Mouse (Mus musculus) liver, embryonic 12.5 days (tissue): ENCODE data around the gene Tspan9. TPM values are rescaled to one million over a fixed set of nuclear protein-coding genes. Genes with fewer than 3 reads are reported as not detected.

Source experiments
- ATAC-seq: fragments of 200-750 bp; cut with Nextera tagmentation; 2 replicates; pipeline ENCODE4 v1.8.0; 2017; ENCODE audit warnings: moderate number of reproducible peaks, mild to moderate bottlenecking, moderate library complexity
- H3K27ac ChIP-seq: fragments of 300-500 bp; sonication (generic); 2 replicates; pipeline ENCODE4 v1.5.1; 2016; ENCODE audit warnings: mild to moderate bottlenecking
- H3K27me3 ChIP-seq: fragments of 300-500 bp; sonication (generic); replicated peaks from 2 replicates; pipeline ENCODE4 v1.6.1; 2016; ENCODE audit warnings: mild to moderate bottlenecking, moderate library complexity
- H3K36me3 ChIP-seq: fragments of 300-500 bp; sonication (generic); 2 replicates; pipeline ENCODE4 v1.6.1; 2016; ENCODE audit warnings: mild to moderate bottlenecking, moderate library complexity
- H3K4me1 ChIP-seq: fragments of 300-500 bp; sonication (generic); 2 replicates; pipeline ENCODE4 v1.6.1; 2016
- H3K4me2 ChIP-seq: fragments of 300-500 bp; sonication (generic); 2 replicates; pipeline ENCODE4 v1.6.1; 2016; ENCODE audit warnings: mild to moderate bottlenecking, moderate library complexity
- H3K4me3 ChIP-seq: fragments of 300-500 bp; sonication (generic); 2 replicates; pipeline ENCODE4 v1.5.1; 2016; ENCODE audit warnings: mild to moderate bottlenecking, moderate library complexity
- H3K9ac ChIP-seq: fragments of 300-500 bp; sonication (generic); 2 replicates; pipeline ENCODE4 v1.6.1; 2016; ENCODE audit warnings: mild to moderate bottlenecking, moderate library complexity
- H3K9me3 ChIP-seq: fragments of 300-500 bp; sonication (generic); replicated peaks from 2 replicates; pipeline ENCODE4 v1.6.1; 2016; ENCODE audit warnings: mild to moderate bottlenecking, moderate library complexity
- WGBS: fragments of 180-500 bp; shearing (Covaris S2); methylation state at CpG from one replicate; pipeline ENCODE4 v1.1.7; 2016; ENCODE audit not compliant: insufficient replicate concordance; 5-methylcytosine and 5-hydroxymethylcytosine counted together
- polyA plus RNA-seq: library from polyadenylated mRNA; unstranded; fragments of >200 nt; fragmentation: Nextera tagmentation; extraction: Ambion mirVana; gene quantifications from 2 replicates; pipeline ENCODE4 v1.2.1, GENCODE M21; 2016

Gene Tspan9
- polyA plus RNA-seq, 1 experiment from 2014 or later: 26.4 TPM

DNA sequence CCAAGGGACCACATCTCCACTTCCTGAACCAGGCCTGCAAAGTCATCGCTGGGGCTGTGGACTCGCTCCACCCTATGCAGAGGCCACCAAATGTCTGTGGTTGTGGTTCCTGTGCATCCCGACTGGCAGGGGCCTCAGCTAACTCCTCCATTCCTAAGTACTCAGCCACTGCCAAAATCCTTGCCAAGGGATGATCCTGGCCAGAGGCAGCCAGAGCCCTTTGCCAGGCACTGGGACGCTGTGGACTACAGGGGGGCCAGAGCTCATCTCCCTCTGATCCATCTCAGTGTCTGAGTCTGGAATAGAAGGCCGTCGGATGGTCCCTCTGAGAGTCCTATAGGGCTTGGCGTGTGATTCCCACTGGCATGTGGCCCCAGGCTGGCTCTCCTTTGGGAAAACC lies 193.5 kb downstream of the Tspan9 start:
- Histone ChIP-seq H3K27me3 (no peaks in the 10 kb centered on the region), H3K4me3 (no peak overlapping the region), H3K4me1 (no peaks in the 10 kb centered on the region), H3K36me3 (no peaks in the 10 kb centered on the region), H3K9ac (no peak overlapping the region), H3K9me3 (no peaks in the 10 kb centered on the region), H3K4me2 (no peak overlapping the region), H3K27ac (no peak overlapping the region)
- 60% methylated on average over 7 of the region's 7 CpGs for WGBS
- no peak for ATAC-seq

GRCm38 (mm10) chr6:127948656-127949055 lies 194.7 kb downstream of the Tspan9 start:
- no peak overlapping the region for H3K27ac ChIP-seq
- no peak overlapping the region for H3K9ac ChIP-seq
- H3K9me3 ChIP-seq: no peaks in the 10 kb centered on the region
- H3K4me2 ChIP-seq: no peak overlapping the region
- no peaks in the 10 kb centered on the region for H3K36me3 ChIP-seq
- 65% methylated on average over 9 of the region's 9 CpGs for WGBS
- H3K4me1 ChIP-seq: no peaks in the 10 kb centered on the region
- no peak for ATAC-seq
- H3K27me3 ChIP-seq: no peaks in the 10 kb centered on the region
- H3K4me3 ChIP-seq: no peak overlapping the region

DNA sequence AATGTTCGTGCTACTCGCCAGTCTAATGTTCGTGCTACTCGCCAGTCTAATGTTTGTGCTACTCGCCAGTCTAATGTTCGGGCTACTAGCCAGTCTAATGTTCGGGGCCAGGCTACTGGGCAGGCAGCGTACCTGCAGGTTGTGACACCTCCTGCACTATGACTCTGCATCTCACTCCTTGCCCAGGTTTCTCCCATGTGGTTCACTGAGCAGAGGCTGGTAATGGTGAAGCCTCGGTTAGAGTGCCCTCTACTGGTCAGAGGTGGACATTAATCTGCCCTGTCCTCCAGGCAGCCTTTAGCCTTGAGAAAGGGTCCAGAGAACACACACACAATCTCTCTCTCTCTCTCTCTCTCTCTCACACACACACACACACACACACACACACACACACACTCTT lies 197.7 kb downstream of the Tspan9 start:
- H3K9ac ChIP-seq: no peak overlapping the region
- H3K27ac ChIP-seq: no peak overlapping the region
- H3K4me1 ChIP-seq: no peaks in the 10 kb centered on the region
- no peak overlapping the region for H3K4me3 ChIP-seq
- no peak overlapping the region for H3K4me2 ChIP-seq
- ATAC-seq: peak; percentile 15; the same call in 1 of the 2 replicates
- no peaks in the 10 kb centered on the region for H3K9me3 ChIP-seq
- 55% methylated on average over 9 of the region's 9 CpGs for WGBS
- no peaks in the 10 kb centered on the region for H3K27me3 ChIP-seq
- no peaks in the 10 kb centered on the region for H3K36me3 ChIP-seq

GRCm38 (mm10) chr6:127942421-127942820 lies 201.0 kb downstream of the Tspan9 start:
- Histone ChIP-seq H3K4me1 (no peaks in the 10 kb centered on the region), H3K27ac (no peak overlapping the region), H3K4me2 (no peak overlapping the region), H3K4me3 (no peak overlapping the region), H3K9ac (no peak overlapping the region), H3K27me3 (no peaks in the 10 kb centered on the region), H3K36me3 (no peaks in the 10 kb centered on the region), H3K9me3 (no peaks in the 10 kb centered on the region)
- no peak for ATAC-seq
- WGBS: 75% methylated on average over 8 of the region's 8 CpGs

GRCm38 (mm10) chr6:127935105-127935504 lies 208.3 kb downstream of the Tspan9 start:
- ATAC-seq: no peak
- H3K4me3 ChIP-seq: no peak overlapping the region
- H3K4me2 ChIP-seq: no peak overlapping the region
- no peak overlapping the region for H3K9ac ChIP-seq
- no peaks in the 10 kb centered on the region for H3K27me3 ChIP-seq
- WGBS: 38% methylated on average over 3 of the region's 3 CpGs
- H3K4me1 ChIP-seq: 0 out of 2 replicates have a peak, but pooled peaks cover 2% of the 10 kb centered on the region
- no peaks in the 10 kb centered on the region for H3K9me3 ChIP-seq
- no peak overlapping the region for H3K27ac ChIP-seq
- H3K36me3 ChIP-seq: no peaks in the 10 kb centered on the region

DNA sequence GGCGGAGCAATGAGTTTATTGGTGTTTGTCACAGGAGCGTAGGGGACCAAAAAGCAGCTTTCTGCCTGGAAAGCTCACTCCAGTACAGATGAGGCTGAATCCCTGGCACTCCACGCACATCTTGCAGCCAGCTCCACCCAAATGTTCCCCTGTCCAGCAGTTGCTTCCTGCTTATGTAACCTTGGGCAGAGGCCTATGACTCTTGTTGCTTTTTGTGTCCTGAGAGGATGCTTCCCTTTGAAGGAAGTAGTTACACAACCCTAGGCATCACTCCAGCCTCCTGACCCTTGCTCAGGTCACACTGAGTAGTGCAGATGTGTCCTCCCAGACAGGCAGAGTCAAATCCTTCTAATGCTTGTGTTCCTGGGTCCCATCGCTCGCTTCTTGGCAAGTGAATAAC lies 209.6 kb downstream of the Tspan9 start:
- Histone ChIP-seq H3K4me2 (no peak overlapping the region), H3K36me3 (no peaks in the 10 kb centered on the region), H3K9me3 (no peaks in the 10 kb centered on the region), H3K4me1 (0 out of 2 replicates have a peak, but pooled peaks cover 2% of the 10 kb centered on the region), H3K4me3 (no peak overlapping the region), H3K27ac (no peak overlapping the region), H3K9ac (no peak overlapping the region), H3K27me3 (no peaks in the 10 kb centered on the region)
- no peak for ATAC-seq
- 77% methylated on average over 5 of the region's 5 CpGs for WGBS

GRCm38 (mm10) chr6:127932697-127933096 lies 210.7 kb downstream of the Tspan9 start:
- Histone ChIP-seq H3K4me2 (no peak overlapping the region), H3K27ac (no peak overlapping the region), H3K36me3 (no peaks in the 10 kb centered on the region), H3K4me3 (no peak overlapping the region), H3K9me3 (no peaks in the 10 kb centered on the region), H3K27me3 (no peaks in the 10 kb centered on the region), H3K9ac (no peak overlapping the region), H3K4me1 (0 out of 2 replicates have a peak, but pooled peaks cover 2% of the 10 kb centered on the region)
- no peak for ATAC-seq
- WGBS: 55% methylated on average over 5 of the region's 5 CpGs

DNA sequence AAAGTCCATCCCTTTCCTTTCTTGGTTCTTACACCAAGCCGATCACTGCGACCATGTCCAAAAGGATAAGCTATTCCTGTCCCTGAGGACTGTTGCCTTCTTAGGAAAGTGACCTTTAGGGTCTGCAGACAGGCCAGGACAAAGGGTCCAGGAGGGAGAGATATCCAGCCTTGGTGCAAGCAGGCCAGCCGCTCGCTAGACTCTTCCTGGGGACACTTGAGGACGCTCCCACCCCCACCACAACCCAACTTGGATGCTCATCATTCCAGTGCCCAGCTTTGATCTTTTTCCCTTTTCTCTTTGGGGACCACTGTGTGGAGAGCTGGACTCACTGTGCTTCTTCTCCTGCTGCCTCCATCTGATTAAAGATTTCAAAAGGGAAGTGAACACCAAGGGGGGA lies 214.7 kb downstream of the Tspan9 start:
- no peaks in the 10 kb centered on the region for H3K9me3 ChIP-seq
- no peak for ATAC-seq
- 73% methylated on average over 5 of the region's 5 CpGs for WGBS
- H3K4me1 ChIP-seq: 0 out of 2 replicates have a peak, but pooled peaks cover 2% of the 10 kb centered on the region
- no peak overlapping the region for H3K4me3 ChIP-seq
- H3K4me2 ChIP-seq: no peak overlapping the region
- no peaks in the 10 kb centered on the region for H3K36me3 ChIP-seq
- no peak overlapping the region for H3K9ac ChIP-seq
- 0 out of 2 replicates have a peak, but pooled peaks cover 10% of the 10 kb centered on the region for H3K27me3 ChIP-seq
- H3K27ac ChIP-seq: no peak overlapping the region

- Histone ChIP-seq H3K4me1 (no peaks in the 10 kb centered on the region), H3K4me3 (no peak overlapping the region), H3K9me3 (no peaks in the 10 kb centered on the region), H3K27ac (no peak overlapping the region), H3K36me3 (no peaks in the 10 kb centered on the region), H3K4me2 (no peak overlapping the region), H3K9ac (no peak overlapping the region), H3K27me3 (0 out of 2 replicates have a peak, but pooled peaks cover 22% of the 10 kb centered on the region)
- WGBS: 62% methylated on average over 9 of the region's 9 CpGs
- ATAC-seq: no peak
Observed at GRCm38 (mm10) chr6:127925915-127926314, 217.5 kb downstream of the Tspan9 start.

DNA sequence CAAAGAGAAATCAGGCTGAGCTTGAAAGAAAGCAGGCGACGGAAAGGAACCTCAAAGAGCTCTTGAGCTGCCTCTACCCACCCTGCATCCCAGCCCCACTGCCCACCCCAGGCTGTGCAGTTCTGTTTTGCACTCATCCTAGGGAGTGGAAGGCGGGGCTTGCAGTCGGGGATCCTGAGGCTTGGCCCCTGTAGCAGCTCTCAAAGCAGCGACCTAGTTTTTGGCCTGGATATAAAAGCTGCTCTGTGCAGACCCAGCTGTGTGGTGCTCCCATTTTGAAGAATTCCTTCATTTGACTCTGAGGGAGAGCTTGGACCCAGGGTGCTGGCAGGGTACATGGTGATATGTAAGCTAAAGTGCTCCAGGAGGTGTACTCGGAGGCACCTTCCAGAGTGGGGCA lies 218.6 kb downstream of the Tspan9 start:
- Histone ChIP-seq H3K27me3 (0 out of 2 replicates have a peak, but pooled peaks cover 22% of the 10 kb centered on the region), H3K27ac (no peak overlapping the region), H3K36me3 (no peaks in the 10 kb centered on the region), H3K4me2 (no peak overlapping the region), H3K4me1 (no peaks in the 10 kb centered on the region), H3K9me3 (no peaks in the 10 kb centered on the region), H3K9ac (no peak overlapping the region), H3K4me3 (no peak overlapping the region)
- WGBS: 55% methylated on average over 6 of the region's 6 CpGs
- no peak for ATAC-seq

GRCm38 (mm10) chr6:127923296-127923695 lies 220.1 kb downstream of the Tspan9 start:
- Histone ChIP-seq H3K9me3 (no peaks in the 10 kb centered on the region), H3K4me2 (no peak overlapping the region), H3K27me3 (peaks cover 22% of the 10 kb centered on the region; the same call in 1 of the 2 replicates), H3K4me1 (no peaks in the 10 kb centered on the region), H3K4me3 (no peak overlapping the region), H3K27ac (no peak overlapping the region), H3K36me3 (no peaks in the 10 kb centered on the region), H3K9ac (no peak overlapping the region)
- WGBS: 62% methylated on average over 9 of the region's 9 CpGs
- no peak for ATAC-seq

DNA sequence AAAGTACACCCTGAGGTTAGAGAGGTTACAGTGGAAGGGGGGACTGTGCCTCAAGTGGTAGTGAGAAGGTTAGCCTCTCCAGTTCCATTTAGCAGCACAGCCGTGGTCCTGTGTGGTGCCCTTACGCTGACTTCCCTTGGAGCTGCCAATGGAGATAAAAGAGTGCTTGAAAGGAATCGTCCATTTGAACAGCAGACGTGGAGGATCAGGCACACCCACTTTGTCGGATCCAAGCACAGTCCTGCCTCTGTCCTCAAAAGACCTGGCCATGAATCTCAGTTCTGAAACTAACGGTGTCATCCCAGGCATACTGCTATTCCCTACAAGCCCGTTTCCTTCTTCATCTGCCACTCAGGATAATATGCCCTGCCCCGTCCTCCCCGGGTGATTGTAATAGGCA lies 221.4 kb downstream of the Tspan9 start:
- Histone ChIP-seq H3K4me2 (no peak overlapping the region), H3K27ac (no peak overlapping the region), H3K9ac (no peak overlapping the region), H3K9me3 (no peaks in the 10 kb centered on the region), H3K4me1 (no peaks in the 10 kb centered on the region), H3K36me3 (no peaks in the 10 kb centered on the region), H3K27me3 (peaks cover 22% of the 10 kb centered on the region; the same call in 1 of the 2 replicates), H3K4me3 (no peak overlapping the region)
- ATAC-seq: no peak
- 64% methylated on average over 9 of the region's 9 CpGs for WGBS

DNA sequence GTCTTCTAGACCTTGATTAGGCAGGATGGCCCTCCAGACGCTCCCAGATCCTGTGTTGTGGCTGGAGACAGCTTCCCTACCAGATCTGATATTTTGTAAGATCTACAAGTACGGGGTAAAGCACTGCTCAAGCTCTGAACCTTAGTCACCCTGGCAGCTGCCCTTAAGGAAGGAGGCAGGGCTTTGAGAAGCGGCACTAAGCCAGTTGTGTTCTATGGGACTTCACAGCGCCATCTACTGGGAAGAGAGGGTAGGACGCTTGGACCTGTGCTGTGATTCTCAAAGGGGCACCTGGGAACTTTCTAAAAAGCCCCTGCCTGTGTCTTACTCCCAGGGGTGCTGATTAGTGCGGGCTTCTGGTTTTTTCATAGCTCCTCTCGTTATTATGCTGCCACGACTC lies 222.7 kb downstream of the Tspan9 start:
- no peak overlapping the region for H3K4me3 ChIP-seq
- peaks cover 18% of the 10 kb centered on the region; the same call in 1 of the 2 replicates for H3K27me3 ChIP-seq
- no peaks in the 10 kb centered on the region for H3K36me3 ChIP-seq
- WGBS: 7% methylated on average over 8 of the region's 8 CpGs
- ATAC-seq: no peak
- H3K4me1 ChIP-seq: no peaks in the 10 kb centered on the region
- no peak overlapping the region for H3K9ac ChIP-seq
- H3K9me3 ChIP-seq: no peaks in the 10 kb centered on the region
- H3K4me2 ChIP-seq: no peak overlapping the region
- H3K27ac ChIP-seq: no peak overlapping the region
